Mouse (Mus musculus) stomach, embryonic 14.5 days (tissue): ENCODE measurements around the gene Yy1. TPM values are rescaled to one million over a fixed set of nuclear protein-coding genes. Genes with fewer than 3 reads are reported as not detected.

ENCODE experiments used
- ATAC-seq: fragments of 200-750 bp; cut with Nextera tagmentation; 2 replicates; pipeline ENCODE4 v1.8.0; 2017; ENCODE audit warnings: low read depth, moderate TSS enrichment; ENCODE audit not compliant: insufficient number of reproducible peaks, insufficient read depth, low FRiP score
- H3K27ac ChIP-seq: fragments of 300-500 bp; sonication (generic); 2 replicates; pipeline ENCODE4 v1.5.1; 2014; ENCODE audit warnings: mild to moderate bottlenecking, low read length, moderate library complexity, mixed read lengths
- H3K27me3 ChIP-seq: fragments of 300-500 bp; sonication (generic); 2 replicates; pipeline ENCODE4 v1.6.1; 2014; ENCODE audit warnings: low read length, control low read depth, mixed read lengths; ENCODE audit not compliant: control insufficient read depth, insufficient read depth
- H3K36me3 ChIP-seq: fragments of 300-500 bp; sonication (generic); 2 replicates; pipeline ENCODE4 v1.6.1; 2014; ENCODE audit warnings: mild to moderate bottlenecking, control low read depth, low read length, moderate library complexity, mixed read lengths; ENCODE audit not compliant: control insufficient read depth, insufficient read depth
- H3K4me1 ChIP-seq: fragments of 300-500 bp; sonication (generic); 2 replicates; pipeline ENCODE4 v1.6.1; 2014; ENCODE audit warnings: low read length, control low read depth, mixed read lengths; ENCODE audit not compliant: control insufficient read depth, insufficient read depth
- H3K4me2 ChIP-seq: fragments of 300-500 bp; sonication (generic); replicated peaks from 2 replicates; pipeline ENCODE4 v1.6.1; 2014; ENCODE audit warnings: low read depth, low read length, control low read depth
- H3K4me3 ChIP-seq: fragments of 300-500 bp; sonication (generic); 2 replicates; pipeline ENCODE4 v1.5.1; 2014; ENCODE audit warnings: low read depth, low read length, control low read depth
- H3K9ac ChIP-seq: fragments of 300-500 bp; sonication (generic); replicated peaks from 2 replicates; pipeline ENCODE4 v1.6.1; 2014; ENCODE audit warnings: low read depth, mild to moderate bottlenecking, control low read depth, low read length, moderate library complexity, mixed read lengths
- H3K9me3 ChIP-seq: fragments of 300-500 bp; sonication (generic); 2 replicates; pipeline ENCODE4 v1.6.1; 2016; ENCODE audit warnings: low read depth, low read length, control low read depth; ENCODE audit not compliant: control insufficient read depth
- WGBS: fragments of 180-500 bp; shearing (Covaris S2); extraction: QIAGEN DNeasy Blood & Tissue Kit; methylation state at CpG from one replicate; pipeline ENCODE4 v1.1.7; 2014; 5-methylcytosine and 5-hydroxymethylcytosine counted together
- polyA plus RNA-seq: library from polyadenylated mRNA; unstranded; fragments of >200 nt; fragmentation: Nextera tagmentation; extraction: Ambion mirVana; gene quantifications from 2 replicates; pipeline ENCODE4 v1.2.1, GENCODE M21; 2014

The Yy1 gene
- polyA plus RNA-seq, 1 experiment from 2014 or later: 22.4 TPM

GRCm38 (mm10) chr12:108757717-108758257, 35.0 kb upstream of the Yy1 start:
- H3K9me3 ChIP-seq: no peaks in the 10 kb centered on the region
- H3K27me3 ChIP-seq: no peaks in the 10 kb centered on the region
- under 1% methylated on average over 40 of the region's 41 CpGs for WGBS
- peak overlapping the region; percentile 64 for H3K4me3 ChIP-seq
- peak; percentile 98 for ATAC-seq
- H3K4me1 ChIP-seq: no peaks in the 10 kb centered on the region
- H3K4me2 ChIP-seq: peak overlapping the region; percentile 63
- no peak overlapping the region for H3K27ac ChIP-seq
- no peaks in the 10 kb centered on the region for H3K36me3 ChIP-seq
- H3K9ac ChIP-seq: peak overlapping the region; percentile 63

GRCm38 (mm10) chr12:108758273-108758672, 34.5 kb upstream of the Yy1 start:
- H3K27ac ChIP-seq: no peak overlapping the region
- H3K9ac ChIP-seq: no peak overlapping the region
- 0 out of 2 replicates have a peak overlapping the region, but pooled peaks have one; percentile 12 for H3K4me2 ChIP-seq
- no peaks in the 10 kb centered on the region for H3K27me3 ChIP-seq
- 76% methylated on average over 8 of the region's 8 CpGs for WGBS
- no peak; the same call in 1 of the 2 replicates for ATAC-seq
- no peaks in the 10 kb centered on the region for H3K4me1 ChIP-seq
- no peaks in the 10 kb centered on the region for H3K36me3 ChIP-seq
- H3K9me3 ChIP-seq: no peaks in the 10 kb centered on the region
- H3K4me3 ChIP-seq: peak overlapping the region; percentile 64; the same call in 1 of the 2 replicates

- no peak overlapping the region for H3K4me2 ChIP-seq
- H3K4me1 ChIP-seq: no peaks in the 10 kb centered on the region
- H3K27ac ChIP-seq: no peak overlapping the region
- H3K4me3 ChIP-seq: no peak overlapping the region
- no peak for ATAC-seq
- H3K9ac ChIP-seq: no peak overlapping the region
- 85% methylated on average over 13 of the region's 13 CpGs for WGBS
- H3K9me3 ChIP-seq: no peaks in the 10 kb centered on the region
- H3K27me3 ChIP-seq: no peaks in the 10 kb centered on the region
- no peaks in the 10 kb centered on the region for H3K36me3 ChIP-seq
Observed at GRCm38 (mm10) chr12:108758682-108759081, 34.1 kb upstream of the Yy1 start.

GRCm38 (mm10) chr12:108759266-108759665, 33.5 kb upstream of the Yy1 start:
- no peak for ATAC-seq
- Histone ChIP-seq H3K4me1 (no peaks in the 10 kb centered on the region), H3K27ac (no peak overlapping the region), H3K9me3 (no peaks in the 10 kb centered on the region), H3K36me3 (no peaks in the 10 kb centered on the region), H3K27me3 (no peaks in the 10 kb centered on the region), H3K4me3 (no peak overlapping the region), H3K9ac (no peak overlapping the region), H3K4me2 (no peak overlapping the region)
- 78% methylated on average over 11 of the region's 11 CpGs for WGBS

- H3K9me3 ChIP-seq: no peaks in the 10 kb centered on the region
- ATAC-seq: no peak
- 61% methylated on average over 6 of the region's 6 CpGs for WGBS
Observed at GRCm38 (mm10) chr12:108760016-108760415, 32.8 kb upstream of the Yy1 start.

GRCm38 (mm10) chr12:108760500-108761020, 32.2 kb upstream of the Yy1 start:
- Histone ChIP-seq H3K9ac (no peak overlapping the region), H3K9me3 (no peaks in the 10 kb centered on the region), H3K27me3 (no peaks in the 10 kb centered on the region), H3K4me1 (no peaks in the 10 kb centered on the region; the same call in 1 of the 2 replicates), H3K36me3 (no peaks in the 10 kb centered on the region), H3K4me2 (no peak overlapping the region), H3K27ac (no peak overlapping the region), H3K4me3 (no peak overlapping the region)
- WGBS: 64% methylated on average over 9 of the region's 9 CpGs
- ATAC-seq: no peak

More at GRCm38 (mm10) chr12:108760016-108760415, 32.8 kb upstream of the Yy1 start:
- Histone ChIP-seq H3K36me3 (no peaks in the 10 kb centered on the region), H3K4me2 (no peak overlapping the region), H3K27ac (no peak overlapping the region), H3K4me3 (no peak overlapping the region), H3K4me1 (no peaks in the 10 kb centered on the region; the same call in 1 of the 2 replicates), H3K9ac (no peak overlapping the region), H3K27me3 (no peaks in the 10 kb centered on the region)

DNA sequence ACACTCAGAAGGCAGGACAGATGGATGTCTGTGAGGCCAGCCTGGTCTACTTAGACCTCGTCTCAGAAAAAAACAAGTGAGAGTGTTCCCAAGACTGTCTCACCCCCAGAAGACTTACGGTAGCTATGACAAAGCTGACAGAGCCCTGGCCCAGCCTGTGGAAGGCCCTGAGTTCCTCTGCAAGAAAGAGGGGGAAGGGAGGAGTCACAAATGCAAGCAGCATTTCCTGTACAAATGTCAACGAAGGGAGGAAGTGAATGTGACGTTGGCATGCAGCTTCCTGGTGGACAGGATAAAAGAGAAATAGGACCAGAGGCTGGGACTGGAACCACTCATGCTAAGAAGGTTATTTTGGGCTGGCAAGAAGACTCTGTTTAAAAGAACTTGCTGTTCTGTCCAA, 31.6 kb upstream of the Yy1 start:
- ATAC-seq: no peak
- Histone ChIP-seq H3K9me3 (no peaks in the 10 kb centered on the region), H3K9ac (no peak overlapping the region), H3K4me2 (no peak overlapping the region), H3K4me1 (no peaks in the 10 kb centered on the region; the same call in 1 of the 2 replicates), H3K27ac (peak overlapping the region; percentile 30; the same call in 1 of the 2 replicates), H3K36me3 (no peaks in the 10 kb centered on the region), H3K4me3 (no peak overlapping the region), H3K27me3 (no peaks in the 10 kb centered on the region)
- 43% methylated on average over 4 of the region's 4 CpGs for WGBS

DNA sequence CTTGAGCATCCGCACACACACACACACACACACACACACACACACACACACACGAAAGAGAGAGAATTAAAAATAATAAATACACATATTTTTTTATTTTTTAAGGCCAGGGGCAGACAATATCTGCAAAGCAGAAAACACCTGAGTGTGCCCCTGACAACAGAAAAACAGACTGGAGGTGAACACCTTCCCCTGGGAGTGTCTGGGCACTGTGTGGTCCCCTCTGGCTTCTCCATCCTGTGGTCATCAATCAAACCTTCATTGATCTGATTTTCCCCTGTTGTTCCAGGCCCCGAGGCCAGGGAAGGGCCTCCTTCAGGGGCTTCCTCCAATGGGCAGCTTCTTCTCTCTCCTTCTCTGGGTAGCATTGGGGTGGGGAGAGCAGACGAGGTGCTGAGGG, 31.1 kb upstream of the Yy1 start:
- Histone ChIP-seq H3K4me1 (no peaks in the 10 kb centered on the region; the same call in 1 of the 2 replicates), H3K27ac (no peak overlapping the region), H3K9me3 (no peaks in the 10 kb centered on the region), H3K4me2 (no peak overlapping the region), H3K4me3 (no peak overlapping the region), H3K27me3 (no peaks in the 10 kb centered on the region), H3K36me3 (no peaks in the 10 kb centered on the region), H3K9ac (no peak overlapping the region)
- no peak for ATAC-seq
- 59% methylated on average over 4 of the region's 4 CpGs for WGBS
